In the genomic region with DNA sequence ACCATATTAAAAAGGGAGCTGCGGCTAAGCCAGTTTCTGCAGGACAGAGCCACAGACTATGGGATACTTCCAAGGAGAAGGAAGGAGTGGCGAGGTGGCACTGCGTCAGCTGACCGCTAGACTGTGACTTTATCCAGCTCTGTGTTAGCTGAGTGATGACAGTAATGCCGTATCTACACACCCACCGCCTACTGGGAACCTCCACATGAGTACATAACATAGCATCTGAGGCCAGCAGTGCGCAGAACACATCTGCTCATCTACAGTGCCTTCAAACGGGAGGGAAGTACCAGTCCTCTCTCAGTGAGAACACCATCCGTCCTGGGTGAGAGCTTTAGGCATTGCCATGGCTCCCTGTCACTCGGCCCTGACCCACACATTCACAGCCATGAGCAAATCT, we compare ENCODE assay signal across 23 mouse cellular contexts. TPM values are rescaled to one million over a fixed set of nuclear protein-coding genes. Genes with fewer than 3 reads are reported as not detected.
A peak's percentile ranks its signal among the peaks of the same experiment; 100 is the strongest.
DNase-seq lines count a peak whose midpoint lies in the region; ATAC-seq lines count a peak whose summit lies in the region.
"Had no signal": no experiment of that assay in that cellular context is flagged by ENCODE, and none has a peak within 500 bp of the region (broad histone marks: within the 10 kb centered on the region; RNA-seq: fewer than 3 reads in every experiment).

No protein-coding gene starts in this region.

- H3K4me2 ChIP-seq in heart, embryonic 16.5 days (ENCODE audit: low read depth, low read length): no peak overlapping the region
- no peak overlapping the region for H3K4me2 ChIP-seq in heart, embryonic 11.5 days
- no peak overlapping the region for H3K4me2 ChIP-seq in kidney, embryonic 15.5 days
- H3K4me2 ChIP-seq: liver, embryonic 15.5 days; lung, embryonic 15.5 days; neural tube, embryonic 12.5 days had no signal

- no peak overlapping the region for H3K27ac ChIP-seq in heart, embryonic 16.5 days (ENCODE audit: low read length)
- no peak overlapping the region for H3K27ac ChIP-seq in heart, embryonic 11.5 days (ENCODE audit: low read depth, low read length)
- H3K27ac ChIP-seq in kidney, embryonic 15.5 days: no peak overlapping the region
- H3K27ac ChIP-seq: forebrain, embryonic 10.5 days; limb, embryonic 10.5 days; liver, embryonic 15.5 days; lung, embryonic 15.5 days; neural tube, embryonic 12.5 days had no signal

- peak; percentile 34; the same call in 1 of the 2 replicates for ATAC-seq in frontal cortex, adult (ENCODE audit: low TSS enrichment)
- ATAC-seq in heart, embryonic 16.5 days (replicated peaks; ENCODE audit: extremely low read depth, insufficient read depth, low FRiP score): peak; percentile 83
- ATAC-seq in heart, embryonic 11.5 days (replicated peaks; ENCODE audit: insufficient number of reproducible peaks, low FRiP score, low TSS enrichment): no peak
- 0 out of 2 replicates have a peak, but pooled peaks have one; percentile 12 for ATAC-seq in kidney, embryonic 15.5 days (replicated peaks; ENCODE audit: low FRiP score)
- no peak for ATAC-seq in megakaryocyte, adult 5-6 weeks (ENCODE audit: poor library complexity, severe bottlenecking)
- ATAC-seq: forebrain, embryonic 16.5 days had no signal

- no peak overlapping the region for H3K4me3 ChIP-seq in heart, embryonic 16.5 days (ENCODE audit: low read length)
- H3K4me3 ChIP-seq in heart, embryonic 11.5 days (ENCODE audit: low read depth, low read length): no peak overlapping the region
- no peak overlapping the region for H3K4me3 ChIP-seq in kidney, embryonic 15.5 days (replicated peaks)
- H3K4me3 ChIP-seq: forebrain, embryonic 10.5 days; limb, embryonic 10.5 days; liver, embryonic 15.5 days; lung, embryonic 15.5 days; neural tube, embryonic 12.5 days had no signal

- 61% methylated on average over 10 of the region's 10 CpGs for WGBS in heart, embryonic 16.5 days
- WGBS in heart, embryonic 11.5 days (ENCODE audit: insufficient replicate concordance): 68% methylated on average over 10 of the region's 10 CpGs
- 91% methylated on average over 10 of the region's 10 CpGs for WGBS in kidney, embryonic 15.5 days

- H3K9ac ChIP-seq in heart, embryonic 16.5 days (ENCODE audit: low read length): no peak overlapping the region
- no peak overlapping the region for H3K9ac ChIP-seq in heart, embryonic 11.5 days (ENCODE audit: low read depth, low read length)
- H3K9ac ChIP-seq in kidney, embryonic 15.5 days: no peak overlapping the region
- H3K9ac ChIP-seq: liver, embryonic 15.5 days; lung, embryonic 15.5 days; neural tube, embryonic 12.5 days had no signal

- H3K4me1 ChIP-seq in heart, embryonic 16.5 days (ENCODE audit: control insufficient read depth, insufficient read depth, low read length): peaks cover 5% of the 10 kb centered on the region; the same call in 1 of the 2 replicates
- 0 out of 2 replicates have a peak, but pooled peaks cover 2% of the 10 kb centered on the region for H3K4me1 ChIP-seq in heart, embryonic 11.5 days (ENCODE audit: control insufficient read depth, insufficient read depth, low read length)
- H3K4me1 ChIP-seq in kidney, embryonic 15.5 days: no peaks in the 10 kb centered on the region
- H3K4me1 ChIP-seq: forebrain, embryonic 10.5 days; limb, embryonic 10.5 days; liver, embryonic 15.5 days; lung, embryonic 15.5 days; neural tube, embryonic 12.5 days had no signal

- peaks cover 31% of the 10 kb centered on the region for H3K36me3 ChIP-seq in heart, embryonic 16.5 days (ENCODE audit: control insufficient read depth, insufficient read depth)
- H3K36me3 ChIP-seq in heart, embryonic 11.5 days (ENCODE audit: control insufficient read depth, insufficient read depth, low read length): peaks cover 9% of the 10 kb centered on the region
- H3K36me3 ChIP-seq in kidney, embryonic 15.5 days: peaks cover 79% of the 10 kb centered on the region

- no peak for DNase-seq in frontal cortex, postnatal 14 days (ENCODE audit: low spot score in 2 of 2)
- DNase-seq in kidney, postnatal 25 days: no peak
- DNase-seq: adrenal gland, adult 8-10 months; cerebellum, adult 11-12 months; cerebellum, postnatal 10 days; gastrocnemius, postnatal 25 days; kidney, adult 2 months; kidney, postnatal 10 days; liver; lung, postnatal 36 days; midbrain, embryonic 14.5 days; right cerebral cortex, postnatal 14 days had no signal

- H3K27me3 ChIP-seq in heart, embryonic 16.5 days (ENCODE audit: control insufficient read depth, insufficient read depth, low read length): no peaks in the 10 kb centered on the region
- no peaks in the 10 kb centered on the region for H3K27me3 ChIP-seq in heart, embryonic 11.5 days (ENCODE audit: control insufficient read depth, insufficient read depth, low read length)
- no peaks in the 10 kb centered on the region for H3K27me3 ChIP-seq in kidney, embryonic 15.5 days
- H3K27me3 ChIP-seq: liver, embryonic 15.5 days; lung, embryonic 15.5 days; neural tube, embryonic 12.5 days had no signal

- no peaks in the 10 kb centered on the region for H3K9me3 ChIP-seq in heart, embryonic 16.5 days (replicated peaks; ENCODE audit: control insufficient read depth, low read length)
- H3K9me3 ChIP-seq in heart, embryonic 11.5 days (replicated peaks; ENCODE audit: control insufficient read depth, low read length): no peaks in the 10 kb centered on the region
- H3K9me3 ChIP-seq in kidney, embryonic 15.5 days (replicated peaks): no peaks in the 10 kb centered on the region
- H3K9me3 ChIP-seq: forebrain, embryonic 10.5 days; limb, embryonic 10.5 days; liver, embryonic 15.5 days; lung, embryonic 15.5 days; neural tube, embryonic 12.5 days had no signal

RNA-seq across cellular contexts. Expression of gene Slc30a7, which starts 32.2 kb away (rescaled TPM):
- polyA plus RNA-seq in heart, embryonic 16.5 days (2015; fragmentation: Nextera tagmentation; extraction: Ambion mirVana): 18.0 and 18.9 TPM in 2 replicates
- polyA plus RNA-seq in heart, embryonic 11.5 days (2014; fragmentation: Nextera tagmentation; extraction: Ambion mirVana): 19.8 and 28.7 TPM in 2 replicates
- 27.5 and 31.5 TPM in 2 replicates for polyA plus RNA-seq in kidney, embryonic 15.5 days (2015; fragmentation: Nextera tagmentation; extraction: Ambion mirVana)
- 32.3 and 33.2 TPM in 2 replicates for total RNA-seq in megakaryocyte, adult 5-6 weeks (2015)
- 65.1 and 66.7 TPM in 2 replicates for total RNA-seq in megakaryocyte, adult 5-6 weeks (2017)

RNA-seq across cellular contexts. Expression of gene Extl2, which starts 32.3 kb away (rescaled TPM):
- 18.9 and 21.6 TPM in 2 replicates for polyA plus RNA-seq in heart, embryonic 16.5 days (2015; fragmentation: Nextera tagmentation; extraction: Ambion mirVana)
- polyA plus RNA-seq in heart, embryonic 11.5 days (2014; fragmentation: Nextera tagmentation; extraction: Ambion mirVana): 19.2 and 21.1 TPM in 2 replicates
- polyA plus RNA-seq in kidney, embryonic 15.5 days (2015; fragmentation: Nextera tagmentation; extraction: Ambion mirVana): 19.9 TPM in 2 replicates
- total RNA-seq in megakaryocyte, adult 5-6 weeks (2015): 9.0 and 9.9 TPM in 2 replicates
- total RNA-seq in megakaryocyte, adult 5-6 weeks (2017): 6.7 and 9.5 TPM in 2 replicates

Comparison
In these comparisons a context has a peak if more than half of its experiments do, and no peak if none do; other contexts are left out.
1. ATAC-seq: peak in frontal cortex, adult (single experiment), heart, embryonic 16.5 days (single experiment) and kidney, embryonic 15.5 days (single experiment); none in heart, embryonic 11.5 days (single experiment) and megakaryocyte, adult 5-6 weeks (single experiment).